Mouse (Mus musculus): ENCODE data around the gene Exoc7. TPM values are rescaled to one million over a fixed set of nuclear protein-coding genes. Genes with fewer than 3 reads are reported as not detected.

The Exoc7 gene
- total and polyA plus RNA-seq, 2 experiments from 2014 or later, result 81.0 to 149 TPM

DNA sequence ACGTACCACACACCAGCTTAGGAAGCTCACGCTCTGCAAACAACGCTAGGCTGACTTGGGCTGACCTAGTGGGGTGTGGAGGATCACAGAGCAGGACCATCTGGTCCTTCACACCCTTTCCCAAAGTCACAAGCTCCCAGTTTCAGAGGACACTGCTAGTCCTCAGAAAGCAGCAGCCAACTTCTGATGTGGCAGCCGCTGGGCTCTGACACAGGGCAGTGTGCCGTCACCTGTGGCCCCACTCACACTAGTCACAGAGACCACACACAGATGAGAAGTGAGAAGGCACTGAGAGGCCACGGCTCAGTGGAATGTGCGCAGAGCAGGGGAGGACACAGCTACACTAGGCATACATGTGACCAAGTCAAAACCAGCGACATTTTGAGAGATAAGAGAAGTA is 56.1 kb downstream of the Exoc7 start:
- Histone ChIP-seq H3K36me3 (ENCODE audit: insufficient read depth, low read length) (peaks cover 95% of the 10 kb centered on the region), H3K4me2 (ENCODE audit: low read depth, low read length, poor library complexity, severe bottlenecking) (no peak overlapping the region), H3K27me3 (ENCODE audit: insufficient read depth, low read length) (no peaks in the 10 kb centered on the region), H3K9me3 (ENCODE audit: low read length) (no peaks in the 10 kb centered on the region), H3K4me1 (ENCODE audit: insufficient read depth, low read length) (no peaks in the 10 kb centered on the region), H3K4me3 (ENCODE audit: low read depth, low read length) (no peak overlapping the region), H3K9ac (replicated peaks; ENCODE audit: low read length, poor library complexity, severe bottlenecking) (no peak overlapping the region), H3K27ac (ENCODE audit: low read depth, low read length) (no peak overlapping the region)
- WGBS, result 93% methylated on average over 8 of the region's 8 CpGs
- no peak for TF ChIP-seq CTCF (IDR thresholded peaks at IDR 0.05)
- DNase-seq (ENCODE audit: low spot score), result no peak
- no peak for ATAC-seq (ENCODE audit: low FRiP score)

- 85% methylated on average over 14 of the region's 14 CpGs for WGBS
- H3K9me3 ChIP-seq (ENCODE audit: low read length), result no peaks in the 10 kb centered on the region
- TF ChIP-seq CTCF (IDR thresholded peaks at IDR 0.05), result no peak
- H3K4me3 ChIP-seq (ENCODE audit: low read depth, low read length), result no peak overlapping the region
- ATAC-seq (ENCODE audit: low FRiP score), result no peak
- H3K4me2 ChIP-seq (ENCODE audit: low read depth, low read length, poor library complexity, severe bottlenecking), result no peak overlapping the region
- H3K4me1 ChIP-seq (ENCODE audit: insufficient read depth, low read length), result no peaks in the 10 kb centered on the region
- DNase-seq (ENCODE audit: low spot score), result no peak
- H3K36me3 ChIP-seq (ENCODE audit: insufficient read depth, low read length), result peaks cover 88% of the 10 kb centered on the region
- H3K27ac ChIP-seq (ENCODE audit: low read depth, low read length), result no peak overlapping the region
- no peaks in the 10 kb centered on the region for H3K27me3 ChIP-seq (ENCODE audit: insufficient read depth, low read length)
- no peak overlapping the region for H3K9ac ChIP-seq (replicated peaks; ENCODE audit: low read length, poor library complexity, severe bottlenecking)
Observed at GRCm38 (mm10) chr11:116247502-116248222, 59.4 kb downstream of the Exoc7 start.

- no peaks in the 10 kb centered on the region for H3K4me1 ChIP-seq (ENCODE audit: insufficient read depth, low read length)
- no peaks in the 10 kb centered on the region for H3K9me3 ChIP-seq (ENCODE audit: low read length)
- ATAC-seq (ENCODE audit: low FRiP score) (no peak), DNase-seq (ENCODE audit: low spot score) (no peak)
- H3K4me3 ChIP-seq (ENCODE audit: low read depth, low read length), result no peak overlapping the region
- 85% methylated on average over 6 of the region's 6 CpGs for WGBS
- no peak overlapping the region for H3K9ac ChIP-seq (replicated peaks; ENCODE audit: low read length, poor library complexity, severe bottlenecking)
- H3K27me3 ChIP-seq (ENCODE audit: insufficient read depth, low read length), result no peaks in the 10 kb centered on the region
- TF ChIP-seq CTCF (IDR thresholded peaks at IDR 0.05), result no peak
- no peak overlapping the region for H3K4me2 ChIP-seq (ENCODE audit: low read depth, low read length, poor library complexity, severe bottlenecking)
- peaks cover 68% of the 10 kb centered on the region for H3K36me3 ChIP-seq (ENCODE audit: insufficient read depth, low read length)
- H3K27ac ChIP-seq (ENCODE audit: low read depth, low read length), result no peak overlapping the region
Observed at GRCm38 (mm10) chr11:116245616-116246015, 61.4 kb downstream of the Exoc7 start.

DNA sequence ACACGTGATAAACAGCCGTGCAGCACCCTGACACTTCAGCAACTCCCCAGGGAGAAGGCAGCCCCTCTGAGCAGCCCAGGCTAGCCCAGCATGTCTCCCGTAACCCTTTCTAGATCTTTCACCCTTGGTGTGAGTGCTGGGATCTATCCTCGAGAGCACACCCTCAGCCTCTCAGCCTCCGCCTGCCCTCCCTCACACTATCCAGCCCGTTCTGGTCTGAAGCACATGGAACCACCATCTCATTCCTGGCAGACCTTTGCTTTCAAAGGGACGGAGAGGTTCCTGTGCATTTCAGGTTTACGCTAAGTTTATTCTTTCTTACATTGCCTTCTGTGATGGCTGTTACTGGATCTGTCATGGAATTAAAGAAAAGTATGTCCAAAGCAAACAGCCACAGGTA is 62.5 kb downstream of the Exoc7 start:
- Histone ChIP-seq H3K4me1 (ENCODE audit: insufficient read depth, low read length) (no peaks in the 10 kb centered on the region), H3K36me3 (ENCODE audit: insufficient read depth, low read length) (peaks cover 57% of the 10 kb centered on the region), H3K9me3 (ENCODE audit: low read length) (no peaks in the 10 kb centered on the region), H3K9ac (replicated peaks; ENCODE audit: low read length, poor library complexity, severe bottlenecking) (no peak overlapping the region), H3K4me3 (ENCODE audit: low read depth, low read length) (no peak overlapping the region), H3K27ac (ENCODE audit: low read depth, low read length) (no peak overlapping the region), H3K4me2 (ENCODE audit: low read depth, low read length, poor library complexity, severe bottlenecking) (no peak overlapping the region), H3K27me3 (ENCODE audit: insufficient read depth, low read length) (no peaks in the 10 kb centered on the region)
- DNase-seq (ENCODE audit: low spot score), result no peak
- 91% methylated on average over 8 of the region's 8 CpGs for WGBS
- ATAC-seq (ENCODE audit: low FRiP score), result no peak
- TF ChIP-seq CTCF (IDR thresholded peaks at IDR 0.05), result no peak

- no peak for ATAC-seq (ENCODE audit: low FRiP score)
- no peak for TF ChIP-seq CTCF (IDR thresholded peaks at IDR 0.05)
- H3K4me1 ChIP-seq (ENCODE audit: insufficient read depth, low read length), result no peaks in the 10 kb centered on the region
- no peak overlapping the region for H3K9ac ChIP-seq (replicated peaks; ENCODE audit: low read length, poor library complexity, severe bottlenecking)
- peaks cover 6% of the 10 kb centered on the region; the same call in 1 of the 2 replicates for H3K27me3 ChIP-seq (ENCODE audit: insufficient read depth, low read length)
- peaks cover 30% of the 10 kb centered on the region for H3K36me3 ChIP-seq (ENCODE audit: insufficient read depth, low read length)
- no peak for DNase-seq (ENCODE audit: low spot score)
- H3K9me3 ChIP-seq (ENCODE audit: low read length), result no peaks in the 10 kb centered on the region
- 63% methylated on average over 12 of the region's 12 CpGs for WGBS
- no peak overlapping the region for H3K4me3 ChIP-seq (ENCODE audit: low read depth, low read length)
- H3K27ac ChIP-seq (ENCODE audit: low read depth, low read length), result no peak overlapping the region
- H3K4me2 ChIP-seq (ENCODE audit: low read depth, low read length, poor library complexity, severe bottlenecking), result no peak overlapping the region
Observed at GRCm38 (mm10) chr11:116241744-116242235, 65.2 kb downstream of the Exoc7 start.

GRCm38 (mm10) chr11:116239797-116240196 is 67.2 kb downstream of the Exoc7 start:
- Histone ChIP-seq H3K4me3 (ENCODE audit: low read depth, low read length) (no peak overlapping the region), H3K9ac (replicated peaks; ENCODE audit: low read length, poor library complexity, severe bottlenecking) (no peak overlapping the region), H3K27me3 (ENCODE audit: insufficient read depth, low read length) (peaks cover 6% of the 10 kb centered on the region; the same call in 1 of the 2 replicates), H3K4me1 (ENCODE audit: insufficient read depth, low read length) (no peaks in the 10 kb centered on the region), H3K4me2 (ENCODE audit: low read depth, low read length, poor library complexity, severe bottlenecking) (no peak overlapping the region), H3K36me3 (ENCODE audit: insufficient read depth, low read length) (peaks cover 10% of the 10 kb centered on the region), H3K9me3 (ENCODE audit: low read length) (no peaks in the 10 kb centered on the region), H3K27ac (ENCODE audit: low read depth, low read length) (no peak overlapping the region)
- WGBS, result 15% methylated on average over 7 of the region's 7 CpGs
- ATAC-seq (ENCODE audit: low FRiP score) (no peak), DNase-seq (ENCODE audit: low spot score) (no peak)
- TF ChIP-seq CTCF (IDR thresholded peaks at IDR 0.05), result no peak

Other genes starting within 250 kb of the Exoc7 start
- 0.22 and 0.71 TPM in 2 replicates for gene Unc13d, start 229.3 kb downstream of the Exoc7 start, total RNA-seq (2014; rRNA removed)
- 0.67 and 0.77 TPM in 2 replicates for gene Unc13d, start 229.3 kb downstream of the Exoc7 start, polyA plus RNA-seq (2015; fragmentation: Nextera tagmentation; extraction: Ambion mirVana)
- 119 and 150 TPM in 2 replicates for gene Wbp2, start 220.2 kb downstream of the Exoc7 start, total RNA-seq (2014; rRNA removed)
- gene Wbp2, start 220.2 kb downstream of the Exoc7 start, polyA plus RNA-seq (2015; fragmentation: Nextera tagmentation; extraction: Ambion mirVana), result 254 and 267 TPM in 2 replicates
- 12.6 and 16.8 TPM in 2 replicates for gene Trim47, start 180.0 kb downstream of the Exoc7 start, total RNA-seq (2014; rRNA removed)
- gene Trim47, start 180.0 kb downstream of the Exoc7 start, polyA plus RNA-seq (2015; fragmentation: Nextera tagmentation; extraction: Ambion mirVana), result 9.0 and 11.7 TPM in 2 replicates
- 5.7 and 7.6 TPM in 2 replicates for gene Trim65, start 176.1 kb downstream of the Exoc7 start, total RNA-seq (2014; rRNA removed)
- gene Trim65, start 176.1 kb downstream of the Exoc7 start, polyA plus RNA-seq (2015; fragmentation: Nextera tagmentation; extraction: Ambion mirVana), result 2.3 TPM in 2 replicates
- gene Mrpl38, start 168.4 kb downstream of the Exoc7 start, total RNA-seq (2014; rRNA removed), result 74.3 and 100 TPM in 2 replicates
- 77.0 and 78.7 TPM in 2 replicates for gene Mrpl38, start 168.4 kb downstream of the Exoc7 start, polyA plus RNA-seq (2015; fragmentation: Nextera tagmentation; extraction: Ambion mirVana)
- gene Fbf1, start 139.1 kb downstream of the Exoc7 start, total RNA-seq (2014; rRNA removed), result 82.2 and 83.0 TPM in 2 replicates
- gene Fbf1, start 139.1 kb downstream of the Exoc7 start, polyA plus RNA-seq (2015; fragmentation: Nextera tagmentation; extraction: Ambion mirVana), result 38.6 and 43.7 TPM in 2 replicates
- 54.2 and 60.5 TPM in 2 replicates for gene Ten1, start 108.4 kb downstream of the Exoc7 start, total RNA-seq (2014; rRNA removed)
- 91.2 and 101 TPM in 2 replicates for gene Ten1, start 108.4 kb downstream of the Exoc7 start, polyA plus RNA-seq (2015; fragmentation: Nextera tagmentation; extraction: Ambion mirVana)
- gene Acox1, start 108.2 kb downstream of the Exoc7 start, total RNA-seq (2014; rRNA removed), result 110 and 116 TPM in 2 replicates
- 66.1 and 69.2 TPM in 2 replicates for gene Acox1, start 108.2 kb downstream of the Exoc7 start, polyA plus RNA-seq (2015; fragmentation: Nextera tagmentation; extraction: Ambion mirVana)
- gene Evpl, start 69.2 kb downstream of the Exoc7 start, total RNA-seq (2014; rRNA removed), result 3.3 and 4.9 TPM in 2 replicates
- 1.9 and 2.3 TPM in 2 replicates for gene Evpl, start 69.2 kb downstream of the Exoc7 start, polyA plus RNA-seq (2015; fragmentation: Nextera tagmentation; extraction: Ambion mirVana)
- 17.7 and 27.3 TPM in 2 replicates for gene Srp68, start 33.0 kb downstream of the Exoc7 start, total RNA-seq (2014; rRNA removed)
- gene Srp68, start 33.0 kb downstream of the Exoc7 start, polyA plus RNA-seq (2015; fragmentation: Nextera tagmentation; extraction: Ambion mirVana), result 47.9 and 50.9 TPM in 2 replicates
- 0.47 TPM in 1 of 2 replicates, not detected in the other for gene Galr2, start 26.3 kb downstream of the Exoc7 start, total RNA-seq (2014; rRNA removed)
- 0.36 and 0.54 TPM in 2 replicates for gene Galr2, start 26.3 kb downstream of the Exoc7 start, polyA plus RNA-seq (2015; fragmentation: Nextera tagmentation; extraction: Ambion mirVana)
- 24.1 and 37.5 TPM in 2 replicates for gene Foxj1, start 28.2 kb upstream of the Exoc7 start, total RNA-seq (2014; rRNA removed)
- gene Foxj1, start 28.2 kb upstream of the Exoc7 start, polyA plus RNA-seq (2015; fragmentation: Nextera tagmentation; extraction: Ambion mirVana), result 9.6 and 12.1 TPM in 2 replicates
- 113 and 138 TPM in 2 replicates for gene Rnf157, start 105.8 kb upstream of the Exoc7 start, total RNA-seq (2014; rRNA removed)
- gene Rnf157, start 105.8 kb upstream of the Exoc7 start, polyA plus RNA-seq (2015; fragmentation: Nextera tagmentation; extraction: Ambion mirVana), result 53.7 and 57.0 TPM in 2 replicates
- 81.0 and 85.9 TPM in 2 replicates for gene Ubald2, start 126.9 kb upstream of the Exoc7 start, total RNA-seq (2014; rRNA removed)
- gene Ubald2, start 126.9 kb upstream of the Exoc7 start, polyA plus RNA-seq (2015; fragmentation: Nextera tagmentation; extraction: Ambion mirVana), result 40.1 and 40.9 TPM in 2 replicates
- gene Qrich2, start 159.0 kb upstream of the Exoc7 start, total RNA-seq (2014; rRNA removed), result not detected in 2 replicates
- gene Qrich2, start 159.0 kb upstream of the Exoc7 start, polyA plus RNA-seq (2015; fragmentation: Nextera tagmentation; extraction: Ambion mirVana), result 0.14 and 0.15 TPM in 2 replicates
- gene Prpsap1, start 187.0 kb upstream of the Exoc7 start, total RNA-seq (2014; rRNA removed), result 110 and 113 TPM in 2 replicates
- 156 and 157 TPM in 2 replicates for gene Prpsap1, start 187.0 kb upstream of the Exoc7 start, polyA plus RNA-seq (2015; fragmentation: Nextera tagmentation; extraction: Ambion mirVana)
- 12.2 and 12.4 TPM in 2 replicates for gene Sphk1, start 223.7 kb upstream of the Exoc7 start, total RNA-seq (2014; rRNA removed)
- gene Sphk1, start 223.7 kb upstream of the Exoc7 start, polyA plus RNA-seq (2015; fragmentation: Nextera tagmentation; extraction: Ambion mirVana), result 9.3 and 13.8 TPM in 2 replicates

All from midbrain, postnatal 0 days (tissue).